9 mouse cellular contexts compared by ENCODE assay signal in the genomic region with DNA sequence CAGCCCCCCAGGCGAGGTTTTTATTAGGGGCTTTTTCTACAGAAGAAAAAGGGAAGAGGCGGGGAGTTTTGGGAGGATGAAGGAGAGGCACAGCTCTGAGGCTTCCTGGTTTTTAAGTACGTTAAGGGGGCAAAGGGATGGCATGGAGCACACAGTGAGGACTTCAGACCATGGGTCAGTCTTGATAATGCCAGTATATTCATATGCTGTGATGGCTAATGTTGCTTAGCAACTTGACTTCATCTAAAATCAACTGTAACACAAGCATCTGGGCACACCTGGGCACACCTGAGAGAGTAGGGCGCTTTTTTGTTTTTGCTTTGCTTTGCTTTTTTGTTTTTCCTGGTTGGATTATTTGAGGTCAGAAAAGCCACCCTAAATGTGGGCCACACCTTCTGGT. TPM values are rescaled to one million over a fixed set of nuclear protein-coding genes. Genes with fewer than 3 reads are reported as not detected.
DNase-seq lines count a peak whose midpoint lies in the region; ATAC-seq and TF ChIP-seq lines count a peak whose summit lies in the region.
"Had no signal": no experiment of that assay in that cellular context is flagged by ENCODE, and none has a peak within 500 bp of the region (broad histone marks: within the 10 kb centered on the region; RNA-seq: fewer than 3 reads in every experiment).

A gene (plus strand): TSS at position 301 of the 400 bp plus-strand sequence.

- TF ChIP-seq CTCF in liver, adult 2 months (IDR thresholded peaks at IDR 0.05; ENCODE audit: low read depth, low read length): no peak

- H3K9ac ChIP-seq in liver, adult 2 months (ENCODE audit: low read depth, low read length): no peak within 1 kb of the TSS
- H3K9ac ChIP-seq in embryonic facial prominence, embryonic 13.5 days: no peak within 1 kb of the TSS
- peak within 1 kb of the TSS; percentile 30; the same call in 1 of the 2 replicates for H3K9ac ChIP-seq in limb, embryonic 11.5 days (ENCODE audit: low read length)

- H3K4me1 ChIP-seq in liver, adult 2 months (ENCODE audit: control insufficient read depth, insufficient read depth, low read length): no peaks in the 10 kb centered on the region
- peaks cover 33% of the 10 kb centered on the region for H3K4me1 ChIP-seq in embryonic facial prominence, embryonic 13.5 days
- H3K4me1 ChIP-seq in limb, embryonic 11.5 days (ENCODE audit: control insufficient read depth, insufficient read depth, low read length): peaks cover 16% of the 10 kb centered on the region

- ATAC-seq in embryonic facial prominence, embryonic 13.5 days (ENCODE audit: insufficient number of reproducible peaks, insufficient read depth, low FRiP score, low TSS enrichment, low read depth): no peak
- ATAC-seq in limb, embryonic 11.5 days (ENCODE audit: insufficient number of reproducible peaks, low FRiP score, low TSS enrichment, low read depth): no peak
- ATAC-seq in monocyte, adult 5-6 weeks (replicated peaks; ENCODE audit: insufficient number of reproducible peaks, low FRiP score, low TSS enrichment, poor library complexity, severe bottlenecking): no peak
- no peak for ATAC-seq in cerebellum, adult (ENCODE audit: insufficient number of reproducible peaks, low FRiP score, low TSS enrichment)

- H3K27ac ChIP-seq in liver, adult 2 months (replicated peaks; ENCODE audit: insufficient read depth, low read depth, low read length): no peak within 1 kb of the TSS
- H3K27ac ChIP-seq in embryonic facial prominence, embryonic 13.5 days: peak within 1 kb of the TSS; percentile 85
- H3K27ac ChIP-seq in limb, embryonic 11.5 days (replicated peaks; ENCODE audit: low read depth, low read length): peak within 1 kb of the TSS; percentile 69

- 94% methylated on average over 4 of the region's 4 CpGs for WGBS in liver, adult 2 months
- 85% methylated on average over 4 of the region's 4 CpGs for WGBS in embryonic facial prominence, embryonic 13.5 days
- 86% methylated on average over 4 of the region's 4 CpGs for WGBS in limb, embryonic 11.5 days

- no peaks in the 10 kb centered on the region for H3K9me3 ChIP-seq in embryonic facial prominence, embryonic 13.5 days
- H3K9me3 ChIP-seq in limb, embryonic 11.5 days (ENCODE audit: control insufficient read depth, low read length): no peaks in the 10 kb centered on the region

- H3K27me3 ChIP-seq in liver, adult 2 months (ENCODE audit: control insufficient read depth, insufficient read depth, low read length): no peaks in the 10 kb centered on the region
- no peaks in the 10 kb centered on the region for H3K27me3 ChIP-seq in embryonic facial prominence, embryonic 13.5 days
- H3K27me3 ChIP-seq in limb, embryonic 11.5 days (ENCODE audit: control insufficient read depth, insufficient read depth, low read length): no peaks in the 10 kb centered on the region

- TF ChIP-seq POLR2A in liver, adult 2 months (IDR thresholded peaks at IDR 0.05; ENCODE audit: extremely low read depth, insufficient read depth, low read length): no peak

- H3K4me2 ChIP-seq in embryonic facial prominence, embryonic 13.5 days: peak within 1 kb of the TSS; percentile 53
- peak within 1 kb of the TSS; percentile 44 for H3K4me2 ChIP-seq in limb, embryonic 11.5 days (ENCODE audit: low read depth, severe bottlenecking)

- H3K79me2 ChIP-seq in liver, adult 2 months (ENCODE audit: control insufficient read depth, insufficient read depth, low read length): no peaks in the 10 kb centered on the region

- H3K4me3 ChIP-seq in liver, adult 2 months (ENCODE audit: insufficient read depth, low read depth, low read length): no peak within 1 kb of the TSS
- H3K4me3 ChIP-seq in embryonic facial prominence, embryonic 13.5 days: peak within 1 kb of the TSS; percentile 27
- H3K4me3 ChIP-seq in limb, embryonic 11.5 days (ENCODE audit: low read depth, low read length): no peak within 1 kb of the TSS

- DNase-seq in liver, adult 2 months (ENCODE audit: extremely low read depth, low read depth, low spot score): no peak
- no peak for DNase-seq in liver
- DNase-seq in limb, embryonic 11.5 days (ENCODE audit: low spot score): no peak
- no peak for DNase-seq in testis, postnatal 10 days (ENCODE audit: low spot score)
- no peak for DNase-seq in frontal cortex, postnatal 14 days (ENCODE audit: low spot score in 2 of 2)
- DNase-seq: gastrocnemius, postnatal 25 days had no signal

- no peaks in the 10 kb centered on the region for H3K36me3 ChIP-seq in liver, adult 2 months (ENCODE audit: control insufficient read depth, insufficient read depth, low read length)
- H3K36me3 ChIP-seq in embryonic facial prominence, embryonic 13.5 days: no peaks in the 10 kb centered on the region
- no peaks in the 10 kb centered on the region for H3K36me3 ChIP-seq in limb, embryonic 11.5 days (ENCODE audit: control insufficient read depth, insufficient read depth, low read length)

RNA-seq across cellular contexts. Expression of the gene that starts here (rescaled TPM):
- total RNA-seq in liver, adult 2 months (2014; rRNA removed): 11.2 and 11.3 TPM in 2 replicates
- 48.6 and 79.4 TPM in 2 replicates for polyA plus RNA-seq in liver, adult 2 months (2012; rRNA removed)
- polyA plus RNA-seq in embryonic facial prominence, embryonic 13.5 days (2015; fragmentation: Nextera tagmentation; extraction: Ambion mirVana): 91.5 and 101 TPM in 2 replicates
- 63.9 and 68.3 TPM in 2 replicates for polyA plus RNA-seq in limb, embryonic 11.5 days (2014; fragmentation: Nextera tagmentation; extraction: Ambion mirVana)
- total RNA-seq in monocyte, adult 5-6 weeks (2017): 38.2 to 83.6 TPM (median 70.9 TPM) in 3 replicates
